Mouse (Mus musculus) stomach, postnatal 0 days (tissue): Measurements from ENCODE around the gene Hist1h1c.

Experiments used
- CTCF ChIP-seq: IDR thresholded peaks from 2 replicates; pipeline ENCODE4 v1.5.1; 2016; ENCODE audit warnings: antibody characterized with exemption, low read depth, mild to moderate bottlenecking, moderate library complexity
- EP300 ChIP-seq: optimal IDR thresholded peaks from 2 replicates; pipeline ENCODE3; 2016; ENCODE audit warnings: antibody characterized with exemption

DNA sequence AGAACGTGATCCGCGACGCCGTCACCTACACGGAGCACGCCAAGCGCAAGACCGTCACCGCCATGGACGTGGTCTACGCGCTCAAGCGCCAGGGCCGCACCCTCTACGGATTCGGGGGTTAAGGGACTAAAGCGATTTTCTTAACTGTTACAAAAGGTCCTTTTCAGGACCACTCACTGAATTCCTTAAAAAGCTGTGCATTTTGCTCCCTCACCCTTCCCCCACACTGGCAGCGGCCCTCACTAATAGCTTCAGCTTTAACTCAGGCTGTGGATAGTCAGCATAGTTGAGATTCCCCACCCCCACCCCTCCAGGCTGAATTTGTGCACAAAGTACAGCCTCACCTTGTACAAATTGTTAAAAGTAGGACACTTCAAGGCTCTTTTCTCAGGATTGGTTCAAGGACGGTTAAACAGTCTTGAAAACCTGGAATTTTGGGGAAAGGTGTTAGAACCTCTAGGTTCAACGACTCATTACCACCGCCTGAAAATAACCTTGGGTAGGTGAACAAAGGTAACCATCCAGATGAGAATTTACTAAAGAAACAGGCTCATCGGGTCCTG, 18.7 kb downstream of the Hist1h1c start:
- no peak for TF ChIP-seq CTCF
- TF ChIP-seq EP300 = no peak
